Mouse (Mus musculus) heart, postnatal 14 days (tissue): ENCODE measurements around the gene Nr2c2. TPM values are rescaled to one million over a fixed set of nuclear protein-coding genes. Genes with fewer than 3 reads are reported as not detected.

ENCODE experiments used
- total RNA-seq, 2 experiments: library from RNA; stranded (reverse); gene quantifications; 2 replicates each; pipeline ENCODE4 v1.2.3; 2021

Gene Nr2c2
- total RNA-seq, 2 experiments from 2014 or later, result 31.5 to 32.0 TPM

Other genes with a start within 250 kb of the Nr2c2 start
- gene Ccdc174, start 213.3 kb upstream of the Nr2c2 start, total RNA-seq, result 10 to 100 TPM; 10.1 to 10.9 TPM
- under 1 TPM; 0.76 to 0.93 TPM for gene 4930590J08Rik, start 188.6 kb upstream of the Nr2c2 start, total RNA-seq
- 10 to 100 TPM; 31.9 to 32.4 TPM for gene Fgd5, start 112.5 kb upstream of the Nr2c2 start, total RNA-seq
- gene Mrps25, start 92.6 kb downstream of the Nr2c2 start, total RNA-seq, result 10 to 100 TPM; 66.9 to 67.5 TPM
- gene Rbsn, start 123.5 kb downstream of the Nr2c2 start, total RNA-seq, result 10 to 100 TPM; 13.8 to 14.6 TPM
- gene Trh, start 153.3 kb downstream of the Nr2c2 start, total RNA-seq, result not detected